Mouse (Mus musculus) MEL (cell line): ENCODE data around the gene Rnf220. TPM values are rescaled to one million over a fixed set of nuclear protein-coding genes. Genes with fewer than 3 reads are reported as not detected.

Source experiments
- DNase-seq: peaks from one replicate; pipeline ENCODE4 v3.0.0; 2011; ENCODE audit warnings: low read depth, low spot score
- H3K27ac ChIP-seq: 2 replicates; pipeline ENCODE4 v1.5.1; 2012; ENCODE audit warnings: low read depth, mild to moderate bottlenecking, control low read depth, low read length, moderate library complexity; ENCODE audit not compliant: control insufficient read depth
- H3K27me3 ChIP-seq, 2 experiments: fragments of 150-350 bp in 1 of 2; sonication (generic) in 1 of 2; 2 replicates each; pipeline ENCODE4 v1.6.1; 2012; ENCODE audit warnings: low read length in 2 of 2, mild to moderate bottlenecking in 2 of 2, improper control_type of control experiment in 1 of 2, moderate library complexity in 1 of 2; ENCODE audit not compliant: insufficient read depth in 2 of 2, control insufficient read depth in 1 of 2
- H3K36me3 ChIP-seq, 2 experiments: 2 replicates each; pipeline ENCODE4 v1.6.1; 2012 to 2014; ENCODE audit warnings: low read length in 2 of 2, improper control_type of control experiment in 1 of 2, inconsistent platforms in 1 of 2, mild to moderate bottlenecking in 1 of 2; ENCODE audit not compliant: insufficient read depth in 2 of 2, control insufficient read depth in 1 of 2
- H3K4me1 ChIP-seq, 2 experiments: fragments of 150-350 bp in 1 of 2; sonication (generic) in 1 of 2; 2 replicates each; pipeline ENCODE4 v1.6.1; 2012; ENCODE audit warnings: low read length in 2 of 2, improper control_type of control experiment in 1 of 2, mild to moderate bottlenecking in 1 of 2; ENCODE audit not compliant: insufficient read depth in 2 of 2, control insufficient read depth in 1 of 2
- H3K4me3 ChIP-seq, 2 experiments: fragments of 150-350 bp in 1 of 2; sonication (generic) in 1 of 2; 2 replicates each; pipeline ENCODE4 v1.5.1; 2012; ENCODE audit warnings: low read depth in 2 of 2, low read length in 2 of 2, mild to moderate bottlenecking in 2 of 2, moderate library complexity in 2 of 2, control low read depth in 1 of 2, improper control_type of control experiment in 1 of 2; ENCODE audit not compliant: control insufficient read depth in 1 of 2, insufficient read depth in 1 of 2
- H3K79me2 ChIP-seq: 2 replicates; pipeline ENCODE4 v1.6.1; 2012; ENCODE audit warnings: mild to moderate bottlenecking, low read length, moderate library complexity; ENCODE audit not compliant: control insufficient read depth, poor library complexity, insufficient read depth
- H3K9ac ChIP-seq: 2 replicates; pipeline ENCODE4 v1.6.1; 2012; ENCODE audit warnings: low read depth, mild to moderate bottlenecking, control low read depth, low read length, moderate library complexity; ENCODE audit not compliant: control insufficient read depth, poor library complexity, severe bottlenecking
- H3K9me3 ChIP-seq: fragments of 150-350 bp; sonication (generic); replicated peaks from 2 replicates; pipeline ENCODE4 v1.6.1; 2012; ENCODE audit warnings: mild to moderate bottlenecking, low read length, improper control_type of control experiment, moderate library complexity; ENCODE audit not compliant: insufficient read depth
- CHD2 ChIP-seq: IDR thresholded peaks from 2 replicates; pipeline ENCODE4 v1.6.1; 2011; ENCODE audit warnings: low read length, improper control_type of control experiment
- CTCF ChIP-seq, 3 experiments: IDR thresholded peaks in 2 of 3; conservative IDR thresholded peaks in 1 of 3; 2 replicates each; pipeline ENCODE4 v1.5.1; 2011 to 2012; ENCODE audit warnings: low read length in 3 of 3, low read depth in 2 of 3, mild to moderate bottlenecking in 2 of 3, improper control_type of control experiment in 1 of 3, inconsistent platforms in 1 of 3, mixed read lengths in 1 of 3, moderate library complexity in 1 of 3; ENCODE audit not compliant: control insufficient read depth in 1 of 3, insufficient read depth in 1 of 3, poor library complexity in 1 of 3, severe bottlenecking in 1 of 3
- ETS1 ChIP-seq: IDR thresholded peaks from 2 replicates; pipeline ENCODE4 v1.6.1; 2012; ENCODE audit warnings: low read depth, mild to moderate bottlenecking, inconsistent platforms, low read length, improper control_type of control experiment, moderate library complexity
- HCFC1 ChIP-seq: IDR thresholded peaks from 2 replicates; pipeline ENCODE4 v1.6.1; 2012; ENCODE audit warnings: low read depth, mild to moderate bottlenecking, inconsistent platforms, low read length, improper control_type of control experiment, moderate library complexity
- MAFK ChIP-seq: IDR thresholded peaks from 2 replicates; pipeline ENCODE4 v1.6.1; 2011; ENCODE audit warnings: low read depth, mild to moderate bottlenecking, low read length, improper control_type of control experiment, borderline replicate concordance
- MEF2A ChIP-seq: IDR thresholded peaks from 2 replicates; pipeline ENCODE4 v1.6.1; 2014; ENCODE audit warnings: low read depth, mild to moderate bottlenecking, inconsistent platforms, low read length, improper control_type of control experiment; ENCODE audit not compliant: poor library complexity, insufficient replicate concordance, severe bottlenecking; ENCODE audit errors: extremely low read depth
- MYB ChIP-seq: IDR thresholded peaks from 2 replicates; pipeline ENCODE4 v1.6.1; 2011; ENCODE audit warnings: mild to moderate bottlenecking, low read depth, low read length, improper control_type of control experiment
- MYC ChIP-seq: IDR thresholded peaks from 2 replicates; pipeline ENCODE4 v1.6.1; 2011; ENCODE audit warnings: low read depth, mild to moderate bottlenecking, low read length, improper control_type of control experiment, moderate library complexity
- NELFE ChIP-seq: IDR thresholded peaks from 2 replicates; pipeline ENCODE4 v1.6.1; 2011; ENCODE audit warnings: low read depth, low read length, improper control_type of control experiment
- POLR2A ChIP-seq, 2 experiments: IDR thresholded peaks; 2 replicates each; pipeline ENCODE4 v1.6.1; 2011 to 2012; ENCODE audit warnings: low read length in 2 of 2, mild to moderate bottlenecking in 2 of 2, control low read depth in 1 of 2, improper control_type of control experiment in 1 of 2, low read depth in 1 of 2, moderate library complexity in 1 of 2; ENCODE audit not compliant: control insufficient read depth in 1 of 2, insufficient read depth in 1 of 2, poor library complexity in 1 of 2
- POLR2AphosphoS2 ChIP-seq: IDR thresholded peaks from 2 replicates; pipeline ENCODE4 v1.6.1; 2011; ENCODE audit warnings: low read length, improper control_type of control experiment
- RAD21 ChIP-seq: IDR thresholded peaks from 2 replicates; pipeline ENCODE4 v1.6.1; 2011; ENCODE audit warnings: mild to moderate bottlenecking, low read depth, low read length, improper control_type of control experiment
- SIN3A ChIP-seq: IDR thresholded peaks from 2 replicates; pipeline ENCODE4 v1.6.1; 2012; ENCODE audit warnings: low read length, improper control_type of control experiment, inconsistent platforms
- SMC3 ChIP-seq: IDR thresholded peaks from 2 replicates; pipeline ENCODE4 v1.6.1; 2011; ENCODE audit warnings: low read depth, low read length, improper control_type of control experiment
- UBTF ChIP-seq: IDR thresholded peaks from 2 replicates; pipeline ENCODE4 v1.6.1; 2012; ENCODE audit warnings: low read depth, mild to moderate bottlenecking, inconsistent platforms, low read length, improper control_type of control experiment, moderate library complexity, borderline replicate concordance; ENCODE audit not compliant: insufficient read depth
- USF1 ChIP-seq: IDR thresholded peaks from 2 replicates; pipeline ENCODE4 v1.6.1; 2014; ENCODE audit warnings: low read depth, mild to moderate bottlenecking, inconsistent platforms, low read length, improper control_type of control experiment, moderate library complexity
- ZC3H11A ChIP-seq: IDR thresholded peaks from 2 replicates; pipeline ENCODE4 v1.6.1; 2012; ENCODE audit warnings: low read depth, mild to moderate bottlenecking, inconsistent platforms, low read length, improper control_type of control experiment
- ZMIZ1 ChIP-seq: IDR thresholded peaks from 2 replicates; pipeline ENCODE4 v1.6.1; 2012; ENCODE audit warnings: low read depth, mild to moderate bottlenecking, inconsistent platforms, low read length, improper control_type of control experiment, moderate library complexity
- ZNF384 ChIP-seq: IDR thresholded peaks from 2 replicates; pipeline ENCODE4 v1.6.1; 2012; ENCODE audit warnings: low read depth, mild to moderate bottlenecking, inconsistent platforms, low read length, improper control_type of control experiment
- polyA plus RNA-seq, 2 experiments: library from polyadenylated mRNA; stranded (reverse) in 1 of 2; unstranded in 1 of 2; fragments of >175 nt in 1 of 2; fragments of >200 nt in 1 of 2; gene quantifications; 2 replicates each; pipeline versions ENCODE4 v1.2.1 to v1.2.4; 2012; ENCODE audit warnings: low replicate concordance in 2 of 2, low read depth in 1 of 2; ENCODE audit not compliant: insufficient read length in 2 of 2, insufficient read depth in 1 of 2, missing spikeins in 1 of 2
- total RNA-seq: library from RNA; depleted of rRNA; stranded (reverse); fragments of 300-350 nt; gene quantifications from 2 replicates; pipeline ENCODE4 v1.2.3, GENCODE M21; 2012

Rnf220 gene
- total and polyA plus RNA-seq, 3 experiments, result 121 to 201 TPM; not detected in 1

DNA sequence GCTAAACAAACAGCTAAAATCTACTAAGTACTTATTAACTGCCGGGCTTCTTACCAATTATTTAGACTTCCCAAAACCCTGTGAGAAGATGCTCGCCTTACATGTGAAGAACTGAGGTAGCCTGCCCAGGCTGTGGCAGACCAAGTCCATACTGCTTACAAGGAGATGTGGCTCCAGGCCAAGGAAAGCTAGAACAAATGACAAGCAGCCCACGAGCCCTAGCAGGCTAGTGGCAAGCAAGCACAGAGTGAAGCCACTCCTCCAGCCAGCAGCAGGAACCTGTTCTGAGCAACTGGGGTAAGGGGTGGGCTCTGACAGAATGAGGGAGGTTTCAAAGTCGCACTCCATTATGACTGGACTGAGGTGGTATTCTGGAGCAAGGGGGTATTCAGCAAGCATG is 222.1 kb downstream of the Rnf220 start:
- no peaks in the 10 kb centered on the region for H3K4me1 ChIP-seq
- H3K9ac ChIP-seq, result no peak overlapping the region
- TF ChIP-seq HCFC1 (no peak), SMC3 (no peak), MEF2A (no peak), POLR2A (IDR thresholded peaks at IDR 0.05; ENCODE audit: control insufficient read depth in 1 of 2, insufficient read depth in 1 of 2, low read depth in 1 of 2, low read length in 2 of 2, poor library complexity in 1 of 2) (no peak), ETS1 (no peak), USF1 (no peak)
- TF ChIP-seq, all 39 proteins: peak for 0
- H3K4me3 ChIP-seq, result no peak overlapping the region
- H3K79me2 ChIP-seq, result no peaks in the 10 kb centered on the region
- peaks cover 0 to 10% of the 10 kb centered on the region in 2 experiments; a peak in 2 of 4 replicates for H3K36me3 ChIP-seq
- DNase-seq, result no peak
- no peaks in the 10 kb centered on the region for H3K27me3 ChIP-seq
- H3K9me3 ChIP-seq, result no peaks in the 10 kb centered on the region
- H3K27ac ChIP-seq, result no peak overlapping the region

DNA sequence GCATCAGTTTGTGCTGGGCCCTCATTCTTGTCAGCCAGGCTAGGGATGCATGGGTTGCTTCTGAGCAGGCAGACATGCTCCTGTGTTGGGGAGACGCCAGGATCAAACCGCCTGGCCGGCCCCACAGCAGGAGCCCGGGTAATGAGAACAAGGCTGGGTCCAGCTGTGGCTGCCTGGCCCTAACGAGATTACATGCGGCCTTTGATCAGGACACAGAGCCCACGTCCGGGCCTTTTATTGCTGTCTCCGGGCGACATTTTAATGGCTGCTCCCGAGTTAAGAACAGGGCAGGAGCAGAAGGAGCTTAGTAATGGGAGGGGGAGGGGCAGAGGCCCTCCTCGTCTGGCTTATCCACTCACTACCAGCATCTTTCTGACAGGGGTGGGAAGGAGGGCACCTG is 224.4 kb downstream of the Rnf220 start:
- no peak for TF ChIP-seq POLR2AphosphoS2
- no peak for TF ChIP-seq SIN3A
- TF ChIP-seq NELFE, result no peak
- TF ChIP-seq CHD2, result no peak
- TF ChIP-seq MYB, result no peak
- no peak for TF ChIP-seq RAD21
- no peak for TF ChIP-seq UBTF
- TF ChIP-seq ZNF384, result no peak
- no peak for TF ChIP-seq MYC
- no peak for TF ChIP-seq MAFK
- no peak for TF ChIP-seq ETS1
- TF ChIP-seq HCFC1, result no peak
- TF ChIP-seq ZMIZ1, result no peak
- TF ChIP-seq ZC3H11A, result no peak
- no peak for TF ChIP-seq CTCF (IDR thresholded peaks at IDR 0.05 in 2 of 3, conservative IDR thresholded peaks at IDR 0.05 in 1 of 3; ENCODE audit: control insufficient read depth in 1 of 3, insufficient read depth in 1 of 3, low read depth in 2 of 3, low read length in 3 of 3, poor library complexity in 1 of 3, severe bottlenecking in 1 of 3)
- H3K36me3 ChIP-seq, result peaks cover 0 to 5% of the 10 kb centered on the region in 2 experiments; a peak in 2 of 4 replicates
- no peaks in the 10 kb centered on the region for H3K79me2 ChIP-seq

More for the DNA sequence above, 224.4 kb downstream of the Rnf220 start:
- H3K27me3 ChIP-seq, result no peaks in the 10 kb centered on the region
- H3K9me3 ChIP-seq, result no peaks in the 10 kb centered on the region
- DNase-seq, result no peak
- no peak overlapping the region for H3K4me3 ChIP-seq
- no peaks in the 10 kb centered on the region for H3K4me1 ChIP-seq
- no peak overlapping the region for H3K27ac ChIP-seq
- H3K9ac ChIP-seq, result no peak overlapping the region
